Mouse (Mus musculus) liver, adult 2 months (tissue): Measurements from ENCODE around the gene Ndufa7.

Experiments used
- CTCF ChIP-seq: fragments of 200-500 bp; IDR thresholded peaks from 2 replicates; pipeline ENCODE4 v1.5.1; 2011; ENCODE audit warnings: low read depth, low read length, control low read depth
- POLR2A ChIP-seq: fragments of 200-500 bp; IDR thresholded peaks from 2 replicates; pipeline ENCODE4 v1.6.1; 2011; ENCODE audit warnings: low read length, control low read depth; ENCODE audit not compliant: insufficient read depth; ENCODE audit errors: extremely low read depth

DNA sequence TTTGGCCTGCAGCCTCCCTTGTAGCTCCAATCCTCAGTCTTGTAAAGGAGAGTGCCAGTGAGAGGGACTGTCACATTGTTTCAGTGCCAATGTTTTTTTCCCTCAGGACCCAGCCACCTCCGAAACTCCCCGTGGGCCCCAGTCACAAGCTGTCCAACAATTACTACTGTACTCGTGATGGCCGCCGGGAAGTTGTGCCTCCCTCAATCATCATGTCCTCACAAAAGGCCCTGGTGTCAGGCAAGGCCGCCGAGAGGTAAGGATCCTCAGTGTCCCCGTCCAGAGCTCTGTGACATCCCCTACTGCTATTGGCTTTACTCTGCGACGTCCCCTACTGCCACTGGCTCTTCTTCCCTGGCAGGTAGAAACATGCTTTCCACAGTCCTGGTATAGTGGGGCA lies 5.2 kb downstream of the Ndufa7 start:
- no peak for TF ChIP-seq CTCF
- TF ChIP-seq POLR2A = no peak
